7 mouse cellular contexts compared by ENCODE assay signal in genomic region chr7:28570291-28570981, GRCm38 (mm10). TPM values are rescaled to one million over a fixed set of nuclear protein-coding genes. Genes with fewer than 3 reads are reported as not detected.
DNase-seq lines count a peak whose midpoint lies in the region.

No protein-coding gene starts in this region.

- peak; percentile 67 for DNase-seq in 3134 (ENCODE audit: extremely low read depth, insufficient read length, low spot score)
- peak; percentile 49 for DNase-seq in MN1 (ENCODE audit: low spot score)
- peak; percentile 71 for DNase-seq in gastrocnemius, postnatal 25 days
- peak; percentile 95 to 97 for DNase-seq in kidney, adult 8-10 months
- DNase-seq in lung, postnatal 36 days: peak; percentile 96
- DNase-seq in yolk sac, embryonic 10.5 days (ENCODE audit: low spot score): no peak
- DNase-seq in spleen, postnatal 36 days (ENCODE audit: low spot score in 2 of 2): no peak

RNA-seq across cellular contexts. Expression of gene Nccrp1, which starts 23.4 kb away (rescaled TPM):
- total RNA-seq in gastrocnemius, postnatal 25 days (2021): not detected

RNA-seq across cellular contexts. Expression of gene Samd4b, which starts 27.5 kb away (rescaled TPM):
- 10 to 100 TPM in 1 of 2 experiments, 1 to 10 TPM in 1; 9.8 to 14.0 TPM for total RNA-seq in gastrocnemius, postnatal 25 days (2021)

RNA-seq across cellular contexts. Expression of gene Pak4, which starts 27.5 kb away (rescaled TPM):
- 1 to 10 TPM; 3.0 TPM for total RNA-seq in gastrocnemius, postnatal 25 days (2021)

RNA-seq across cellular contexts. Expression of gene Sycn, which starts 29.8 kb away (rescaled TPM):
- not detected for total RNA-seq in gastrocnemius, postnatal 25 days (2021)

RNA-seq across cellular contexts. Expression of gene Ifnl3, which starts 47.8 kb away (rescaled TPM):
- not detected for total RNA-seq in gastrocnemius, postnatal 25 days (2021)

Comparison
In these comparisons a context has a peak if more than half of its experiments do, and no peak if none do; other contexts are left out.
1. DNase-seq: peak in 3134 (single experiment), MN1 (single experiment), gastrocnemius, postnatal 25 days (single experiment), kidney, adult 8-10 months (2 of 2) and lung, postnatal 36 days (single experiment); none in yolk sac, embryonic 10.5 days (single experiment) and spleen, postnatal 36 days (0 of 2).